Mouse (Mus musculus): ENCODE results near the gene Gtpbp3.

Gtpbp3 gene

GRCm38 (mm10) chr8:71469411-71469810 lies 18.5 kb upstream of the Gtpbp3 start:
- in situ Hi-C loops (cut with MboI), result no loop called here

GRCm38 (mm10) chr8:71470146-71470912 lies 17.6 kb upstream of the Gtpbp3 start:
- in situ Hi-C loops (cut with MboI), result no loop called here

GRCm38 (mm10) chr8:71470913-71471255 lies 17.0 kb upstream of the Gtpbp3 start:
- in situ Hi-C loops (cut with MboI), result no loop called here

GRCm38 (mm10) chr8:71471861-71472260 lies 16.0 kb upstream of the Gtpbp3 start:
- in situ Hi-C loops (cut with MboI), result no loop called here

- in situ Hi-C loops (cut with MboI), result no loop called here
Measured at GRCm38 (mm10) chr8:71472601-71473386, 15.1 kb upstream of the Gtpbp3 start.

GRCm38 (mm10) chr8:71474344-71474743 lies 13.6 kb upstream of the Gtpbp3 start:
- in situ Hi-C loops (cut with MboI), result no loop called here

- in situ Hi-C loops (cut with MboI), result no loop called here
Measured at GRCm38 (mm10) chr8:71474785-71475701, 12.9 kb upstream of the Gtpbp3 start.

- in situ Hi-C loops (cut with MboI), result no loop called here
Measured at GRCm38 (mm10) chr8:71475702-71476075, 12.2 kb upstream of the Gtpbp3 start.

GRCm38 (mm10) chr8:71476099-71476940 lies 11.6 kb upstream of the Gtpbp3 start:
- in situ Hi-C loops (cut with MboI), result no loop called here

GRCm38 (mm10) chr8:71477196-71477845 lies 10.6 kb upstream of the Gtpbp3 start:
- in situ Hi-C loops (cut with MboI), result no loop called here

- in situ Hi-C loops (cut with MboI), result no loop called here
Measured at GRCm38 (mm10) chr8:71478943-71479342, 9.0 kb upstream of the Gtpbp3 start.

GRCm38 (mm10) chr8:71483932-71484331 lies 4.0 kb upstream of the Gtpbp3 start:
- in situ Hi-C loops (cut with MboI), result no loop called here

GRCm38 (mm10) chr8:71484736-71485135 lies 3.2 kb upstream of the Gtpbp3 start:
- in situ Hi-C loops (cut with MboI), result no loop called here

GRCm38 (mm10) chr8:71485142-71486135 lies 2.5 kb upstream of the Gtpbp3 start, which contains the start of gene Ano8:
Gene Ano8 (minus strand): TSS chr8:71485963.
- in situ Hi-C loops (cut with MboI), result no loop called here

- in situ Hi-C loops (cut with MboI), result no loop called here
Measured at GRCm38 (mm10) chr8:71486136-71486529, 1.8 kb upstream of the Gtpbp3 start.

- in situ Hi-C loops (cut with MboI), result no loop called here
Measured at GRCm38 (mm10) chr8:71488454-71488853, 551 bp downstream of the Gtpbp3 start.

- in situ Hi-C loops (cut with MboI), result no loop called here
Measured at GRCm38 (mm10) chr8:71495039-71495438, 7.1 kb downstream of the Gtpbp3 start.

GRCm38 (mm10) chr8:71495811-71496210 lies 7.9 kb downstream of the Gtpbp3 start:
- in situ Hi-C loops (cut with MboI), result no loop called here

- in situ Hi-C loops (cut with MboI), result no loop called here
Measured at GRCm38 (mm10) chr8:71496481-71496880, 8.6 kb downstream of the Gtpbp3 start.

Data from mature B cell (primary cell).